Mouse (Mus musculus) neural tube, embryonic 11.5 days (tissue): ENCODE measurements around the gene Ccdc27. TPM values are rescaled to one million over a fixed set of nuclear protein-coding genes. Genes with fewer than 3 reads are reported as not detected.

Experiments
- ATAC-seq: fragments of 200-750 bp; cut with Nextera tagmentation; 2 replicates; pipeline ENCODE4 v1.8.0; 2017; ENCODE audit warnings: moderate number of reproducible peaks, mild to moderate bottlenecking, moderate TSS enrichment, moderate library complexity; ENCODE audit not compliant: insufficient read depth, low FRiP score, low TSS enrichment
- DNase-seq: peaks from one replicate; pipeline ENCODE4 v3.0.0-alpha.2; 2015; ENCODE audit warnings: low spot score
- H3K27ac ChIP-seq: fragments of 300-500 bp; sonication (generic); 2 replicates; pipeline ENCODE4 v1.5.1; 2014; ENCODE audit warnings: low read depth, mild to moderate bottlenecking, low read length
- H3K27me3 ChIP-seq: fragments of 300-500 bp; sonication (generic); 2 replicates; pipeline ENCODE4 v1.6.1; 2014; ENCODE audit warnings: mild to moderate bottlenecking, low read length, mixed read lengths; ENCODE audit not compliant: control insufficient read depth, insufficient read depth
- H3K36me3 ChIP-seq: fragments of 300-500 bp; sonication (generic); 2 replicates; pipeline ENCODE4 v1.6.1; 2014; ENCODE audit warnings: mild to moderate bottlenecking, low read length, moderate library complexity, mixed read lengths; ENCODE audit not compliant: control insufficient read depth, insufficient read depth
- H3K4me1 ChIP-seq: fragments of 300-500 bp; sonication (generic); 2 replicates; pipeline ENCODE4 v1.6.1; 2014; ENCODE audit warnings: low read length, mixed read lengths; ENCODE audit not compliant: control insufficient read depth, insufficient read depth
- H3K4me2 ChIP-seq: fragments of 300-500 bp; sonication (generic); 2 replicates; pipeline ENCODE4 v1.6.1; 2014; ENCODE audit warnings: low read depth, mild to moderate bottlenecking, moderate library complexity
- H3K4me3 ChIP-seq: fragments of 300-500 bp; sonication (generic); 2 replicates; pipeline ENCODE4 v1.5.1; 2014; ENCODE audit warnings: low read depth, low read length
- H3K9ac ChIP-seq: fragments of 300-500 bp; sonication (generic); 2 replicates; pipeline ENCODE4 v1.6.1; 2014; ENCODE audit warnings: mild to moderate bottlenecking, low read length
- H3K9me3 ChIP-seq: fragments of 300-500 bp; sonication (generic); 2 replicates; pipeline ENCODE4 v1.6.1; 2016; ENCODE audit warnings: low read length; ENCODE audit not compliant: control insufficient read depth
- WGBS: fragments of 180-500 bp; shearing (Covaris S2); extraction: QIAGEN DNeasy Blood & Tissue Kit; methylation state at CpG from one replicate; pipeline ENCODE4 v1.1.7; 2014; 5-methylcytosine and 5-hydroxymethylcytosine counted together
- polyA plus RNA-seq: library from polyadenylated mRNA; unstranded; fragments of >200 nt; fragmentation: Nextera tagmentation; extraction: Ambion mirVana; gene quantifications from 2 replicates; pipeline ENCODE4 v1.2.1, GENCODE M21; 2014

The Ccdc27 gene
- polyA plus RNA-seq, 1 experiment from 2014 or later = not detected

GRCm38 (mm10) chr4:154007759-154008158 is 34.7 kb downstream of the Ccdc27 start:
- H3K4me3 ChIP-seq = no peak overlapping the region
- no peak overlapping the region for H3K9ac ChIP-seq
- WGBS = 83% methylated on average over 4 of the region's 4 CpGs
- H3K27ac ChIP-seq = no peak overlapping the region
- no peak overlapping the region for H3K4me2 ChIP-seq
- H3K4me1 ChIP-seq = peaks cover 3% of the 10 kb centered on the region
- DNase-seq (no peak), ATAC-seq (no peak)
- H3K27me3 ChIP-seq = no peaks in the 10 kb centered on the region
- no peaks in the 10 kb centered on the region for H3K9me3 ChIP-seq
- peaks cover 7% of the 10 kb centered on the region for H3K36me3 ChIP-seq

- H3K27ac ChIP-seq = no peak overlapping the region
- 89% methylated on average over 6 of the region's 6 CpGs for WGBS
Observed at GRCm38 (mm10) chr4:154006264-154006663, 36.2 kb downstream of the Ccdc27 start.

GRCm38 (mm10) chr4:154005488-154005887 is 37.0 kb downstream of the Ccdc27 start:
- Histone ChIP-seq H3K9me3 (no peaks in the 10 kb centered on the region), H3K27ac (no peak overlapping the region), H3K4me3 (no peak overlapping the region), H3K36me3 (peaks cover 10% of the 10 kb centered on the region), H3K9ac (no peak overlapping the region), H3K4me1 (no peaks in the 10 kb centered on the region), H3K27me3 (no peaks in the 10 kb centered on the region), H3K4me2 (no peak overlapping the region)
- DNase-seq (no peak), ATAC-seq (no peak)
- whole genome bisulfite sequencing = 88% methylated on average over 5 of the region's 5 CpGs

More at GRCm38 (mm10) chr4:154006264-154006663, 36.2 kb downstream of the Ccdc27 start:
- Histone ChIP-seq H3K36me3 (peaks cover 10% of the 10 kb centered on the region), H3K9ac (no peak overlapping the region), H3K27me3 (no peaks in the 10 kb centered on the region), H3K4me1 (no peaks in the 10 kb centered on the region), H3K9me3 (no peaks in the 10 kb centered on the region), H3K4me2 (no peak overlapping the region), H3K4me3 (no peak overlapping the region)
- DNase-seq = no peak
- no peak for ATAC-seq

GRCm38 (mm10) chr4:153993505-153993904 is 49.0 kb downstream of the Ccdc27 start:
- Histone ChIP-seq H3K9me3 (no peaks in the 10 kb centered on the region), H3K4me1 (no peaks in the 10 kb centered on the region), H3K36me3 (peaks cover 18% of the 10 kb centered on the region), H3K9ac (no peak overlapping the region), H3K27ac (no peak overlapping the region), H3K4me2 (no peak overlapping the region), H3K27me3 (no peaks in the 10 kb centered on the region), H3K4me3 (no peak overlapping the region)
- WGBS = 91% methylated on average over 8 of the region's 8 CpGs
- DNase-seq = no peak
- no peak for ATAC-seq

GRCm38 (mm10) chr4:153992715-153993114 is 49.8 kb downstream of the Ccdc27 start:
- no peak overlapping the region for H3K27ac ChIP-seq
- H3K9ac ChIP-seq = no peak overlapping the region
- ATAC-seq (no peak), DNase-seq (no peak)
- no peaks in the 10 kb centered on the region for H3K27me3 ChIP-seq
- no peaks in the 10 kb centered on the region for H3K4me1 ChIP-seq
- H3K4me3 ChIP-seq = no peak overlapping the region
- no peaks in the 10 kb centered on the region for H3K9me3 ChIP-seq
- H3K36me3 ChIP-seq = peaks cover 20% of the 10 kb centered on the region
- WGBS = 91% methylated on average over 10 of the region's 10 CpGs
- no peak overlapping the region for H3K4me2 ChIP-seq

- ATAC-seq (no peak), DNase-seq (no peak)
- no peak overlapping the region for H3K4me3 ChIP-seq
- no peaks in the 10 kb centered on the region for H3K9me3 ChIP-seq
- no peak overlapping the region for H3K27ac ChIP-seq
- no peak overlapping the region for H3K9ac ChIP-seq
- peaks cover 17% of the 10 kb centered on the region for H3K36me3 ChIP-seq
- no peaks in the 10 kb centered on the region for H3K27me3 ChIP-seq
- peaks cover 8% of the 10 kb centered on the region for H3K4me1 ChIP-seq
- WGBS = 96% methylated on average over 11 of the region's 11 CpGs
- H3K4me2 ChIP-seq = no peak overlapping the region
Observed at GRCm38 (mm10) chr4:153980470-153980869, 62.0 kb downstream of the Ccdc27 start.

GRCm38 (mm10) chr4:153979243-153979642 is 63.2 kb downstream of the Ccdc27 start:
- no peak for ATAC-seq
- 93% methylated on average over 10 of the region's 10 CpGs for WGBS

More at GRCm38 (mm10) chr4:153979243-153979642, 63.2 kb downstream of the Ccdc27 start:
- H3K4me1 ChIP-seq = peaks cover 8% of the 10 kb centered on the region
- no peak overlapping the region for H3K4me3 ChIP-seq
- no peak for DNase-seq
- no peak overlapping the region for H3K27ac ChIP-seq
- peaks cover 8% of the 10 kb centered on the region for H3K36me3 ChIP-seq
- H3K9me3 ChIP-seq = no peaks in the 10 kb centered on the region
- H3K9ac ChIP-seq = no peak overlapping the region
- no peaks in the 10 kb centered on the region for H3K27me3 ChIP-seq
- no peak overlapping the region for H3K4me2 ChIP-seq

Other genes starting within 250 kb of the Ccdc27 start
- gene A430005L14Rik, start 85.4 kb downstream of the Ccdc27 start, polyA plus RNA-seq = 100 and 104 TPM in 2 replicates
- gene Dffb, start 67.6 kb downstream of the Ccdc27 start, polyA plus RNA-seq = 10.2 and 11.7 TPM in 2 replicates
- 22.3 and 22.9 TPM in 2 replicates for gene Cep104, start 67.5 kb downstream of the Ccdc27 start, polyA plus RNA-seq
- 15.2 and 18.6 TPM in 2 replicates for gene Lrrc47, start 30.9 kb downstream of the Ccdc27 start, polyA plus RNA-seq
- 8.5 and 10.5 TPM in 2 replicates for gene Smim1, start 16.4 kb downstream of the Ccdc27 start, polyA plus RNA-seq
- gene Trp73, start 97.5 kb upstream of the Ccdc27 start, polyA plus RNA-seq = 0.31 and 0.35 TPM in 2 replicates
- 43.8 and 45.5 TPM in 2 replicates for gene Wrap73, start 99.7 kb upstream of the Ccdc27 start, polyA plus RNA-seq
- gene Tprgl, start 118.0 kb upstream of the Ccdc27 start, polyA plus RNA-seq = 145 and 153 TPM in 2 replicates
- gene Megf6, start 128.1 kb upstream of the Ccdc27 start, polyA plus RNA-seq = 22.1 and 22.7 TPM in 2 replicates